Mouse (Mus musculus) midbrain, postnatal 0 days (tissue): Measurements from ENCODE around the gene Stxbp5l. TPM values are rescaled to one million over a fixed set of nuclear protein-coding genes. Genes with fewer than 3 reads are reported as not detected.
"Not testable (repeated sequence)": the region's sequence is repeated elsewhere in the genome, so short reads cannot be mapped to it uniquely, and the experiment has no call there.

ENCODE experiments used
- ATAC-seq: fragments of 200-750 bp; cut with Nextera tagmentation; 2 replicates; pipeline ENCODE4 v1.8.0; 2017; ENCODE audit warnings: moderate number of reproducible peaks, mild to moderate bottlenecking, moderate TSS enrichment, moderate library complexity; ENCODE audit not compliant: low FRiP score
- DNase-seq: peaks from one replicate; pipeline ENCODE4 v3.0.0-alpha.2; 2015; ENCODE audit warnings: low spot score
- H3K27ac ChIP-seq: fragments of 300-500 bp; sonication (generic); 2 replicates; pipeline ENCODE4 v1.5.1; 2014; ENCODE audit warnings: low read depth, mild to moderate bottlenecking, low read length, mixed read lengths
- H3K27me3 ChIP-seq: fragments of 300-500 bp; sonication (generic); 2 replicates; pipeline ENCODE4 v1.6.1; 2014; ENCODE audit warnings: low read length, control low read depth, mixed read lengths; ENCODE audit not compliant: insufficient read depth
- H3K36me3 ChIP-seq: fragments of 300-500 bp; sonication (generic); 2 replicates; pipeline ENCODE4 v1.6.1; 2014; ENCODE audit warnings: low read length, control low read depth, mixed read lengths; ENCODE audit not compliant: insufficient read depth
- H3K4me1 ChIP-seq: fragments of 300-500 bp; sonication (generic); 2 replicates; pipeline ENCODE4 v1.6.1; 2014; ENCODE audit warnings: mild to moderate bottlenecking, control low read depth, antibody characterized with exemption, low read length, mixed read lengths; ENCODE audit not compliant: insufficient read depth
- H3K4me2 ChIP-seq: fragments of 300-500 bp; sonication (generic); 2 replicates; pipeline ENCODE4 v1.6.1; 2014; ENCODE audit warnings: low read depth, mild to moderate bottlenecking, low read length, mixed read lengths; ENCODE audit not compliant: poor library complexity, severe bottlenecking
- H3K4me3 ChIP-seq: fragments of 300-500 bp; sonication (generic); 2 replicates; pipeline ENCODE4 v1.5.1; 2014; ENCODE audit warnings: low read depth, mild to moderate bottlenecking, low read length, moderate library complexity
- H3K9ac ChIP-seq: fragments of 300-500 bp; sonication (generic); replicated peaks from 2 replicates; pipeline ENCODE4 v1.6.1; 2014; ENCODE audit warnings: mild to moderate bottlenecking, low read length, moderate library complexity, mixed read lengths; ENCODE audit not compliant: poor library complexity, severe bottlenecking
- H3K9me3 ChIP-seq: fragments of 300-500 bp; sonication (generic); 2 replicates; pipeline ENCODE4 v1.6.1; 2016; ENCODE audit warnings: low read length, control low read depth
- CTCF ChIP-seq: IDR thresholded peaks from 2 replicates; pipeline ENCODE4 v1.5.1; 2016; ENCODE audit warnings: antibody characterized with exemption, mild to moderate bottlenecking
- WGBS: fragments of 180-500 bp; shearing (Covaris S2); extraction: QIAGEN DNeasy Blood & Tissue Kit; methylation state at CpG from one replicate; pipeline ENCODE4 v1.1.7; 2014; 5-methylcytosine and 5-hydroxymethylcytosine counted together
- polyA plus RNA-seq: library from polyadenylated mRNA; unstranded; fragments of >200 nt; fragmentation: Nextera tagmentation; extraction: Ambion mirVana; gene quantifications from 2 replicates; pipeline ENCODE4 v1.2.1, GENCODE M21; 2015
- total RNA-seq: library from RNA; depleted of rRNA; stranded (reverse); fragments of >200 nt; gene quantifications from 2 replicates; pipeline ENCODE4 v1.2.3, GENCODE M21; 2014

Stxbp5l gene
- total and polyA plus RNA-seq, 2 experiments from 2014 or later = 13.5 to 18.7 TPM

- Histone ChIP-seq H3K36me3 (no peaks in the 10 kb centered on the region), H3K9me3 (no peaks in the 10 kb centered on the region), H3K27ac (no peak overlapping the region), H3K27me3 (no peaks in the 10 kb centered on the region), H3K4me3 (no peak overlapping the region), H3K9ac (no peak overlapping the region), H3K4me2 (no peak overlapping the region), H3K4me1 (no peaks in the 10 kb centered on the region)
- DNase-seq (no peak), ATAC-seq (no peak)
- TF ChIP-seq CTCF = no peak
- 69% methylated on average over 3 of the region's 3 CpGs for WGBS
These were observed 123.1 kb downstream of the Stxbp5l start for GRCm38 (mm10) chr16:37261678-37262077.

GRCm38 (mm10) chr16:37219151-37219550 lies 165.6 kb downstream of the Stxbp5l start:
- no peak for TF ChIP-seq CTCF
- WGBS = 98% methylated on average over 1 of the region's 1 CpGs
- no peaks in the 10 kb centered on the region for H3K9me3 ChIP-seq

DNA sequence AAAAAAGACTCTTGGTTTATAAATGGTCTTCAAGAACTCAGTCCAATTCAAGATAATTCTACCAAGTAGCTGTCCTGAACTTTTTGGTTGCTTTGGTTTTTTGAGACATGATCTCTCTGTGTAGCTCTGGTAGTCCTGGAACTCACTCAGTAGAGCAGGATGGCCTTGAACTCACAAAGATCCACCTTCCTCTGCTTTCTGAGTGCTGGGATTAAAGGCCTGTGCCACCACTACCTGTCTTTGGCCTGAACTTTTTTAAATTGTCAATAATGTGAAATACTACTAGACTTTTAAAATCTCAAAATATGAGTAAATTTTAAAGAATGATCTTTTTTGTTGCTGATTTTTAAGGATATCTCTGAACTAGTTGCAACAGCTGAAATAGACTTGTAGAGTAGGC lies 176.0 kb downstream of the Stxbp5l start:
- H3K27me3 ChIP-seq = no peaks in the 10 kb centered on the region
- ATAC-seq (no peak), DNase-seq (no peak)
- no peak overlapping the region for H3K9ac ChIP-seq
- H3K9me3 ChIP-seq = no peaks in the 10 kb centered on the region
- no peaks in the 10 kb centered on the region for H3K4me1 ChIP-seq
- no peak overlapping the region for H3K4me2 ChIP-seq
- no peak overlapping the region for H3K27ac ChIP-seq
- H3K4me3 ChIP-seq = no peak overlapping the region
- no peaks in the 10 kb centered on the region; the same call in 1 of the 2 replicates for H3K36me3 ChIP-seq
- no peak for TF ChIP-seq CTCF

More at GRCm38 (mm10) chr16:37219151-37219550, 165.6 kb downstream of the Stxbp5l start:
- no peak overlapping the region for H3K27ac ChIP-seq
- H3K9ac ChIP-seq = no peak overlapping the region
- H3K4me2 ChIP-seq = no peak overlapping the region
- no peaks in the 10 kb centered on the region for H3K4me1 ChIP-seq
- no peak overlapping the region for H3K4me3 ChIP-seq
- no peak for DNase-seq
- ATAC-seq = no peak
- H3K36me3 ChIP-seq = no peaks in the 10 kb centered on the region
- H3K27me3 ChIP-seq = no peaks in the 10 kb centered on the region

DNA sequence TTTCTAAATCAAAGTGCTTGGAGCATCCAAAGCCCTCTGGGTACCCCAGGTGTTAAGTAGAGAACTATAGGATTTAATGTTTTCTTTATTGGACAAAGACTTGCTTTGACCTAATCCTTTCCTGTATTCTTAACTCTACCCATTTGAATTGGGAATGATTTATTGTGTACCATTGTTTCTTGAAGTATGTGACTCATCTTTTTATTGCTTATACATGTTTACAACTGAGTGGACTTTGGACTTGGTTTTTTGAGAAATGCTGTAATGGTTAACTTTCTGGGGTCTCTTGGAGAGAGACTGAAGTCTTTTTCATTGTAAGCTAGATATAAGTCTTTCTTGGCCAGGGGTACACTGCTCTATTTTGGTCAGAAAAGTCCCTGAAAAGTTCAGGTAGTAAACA lies 190.6 kb downstream of the Stxbp5l start:
- ATAC-seq (no peak), DNase-seq (no peak)
- Histone ChIP-seq H3K27ac (no peak overlapping the region), H3K4me1 (no peaks in the 10 kb centered on the region), H3K4me3 (no peak overlapping the region), H3K9me3 (no peaks in the 10 kb centered on the region), H3K27me3 (no peaks in the 10 kb centered on the region), H3K4me2 (no peak overlapping the region), H3K36me3 (no peaks in the 10 kb centered on the region), H3K9ac (no peak overlapping the region)
- TF ChIP-seq CTCF = no peak

DNA sequence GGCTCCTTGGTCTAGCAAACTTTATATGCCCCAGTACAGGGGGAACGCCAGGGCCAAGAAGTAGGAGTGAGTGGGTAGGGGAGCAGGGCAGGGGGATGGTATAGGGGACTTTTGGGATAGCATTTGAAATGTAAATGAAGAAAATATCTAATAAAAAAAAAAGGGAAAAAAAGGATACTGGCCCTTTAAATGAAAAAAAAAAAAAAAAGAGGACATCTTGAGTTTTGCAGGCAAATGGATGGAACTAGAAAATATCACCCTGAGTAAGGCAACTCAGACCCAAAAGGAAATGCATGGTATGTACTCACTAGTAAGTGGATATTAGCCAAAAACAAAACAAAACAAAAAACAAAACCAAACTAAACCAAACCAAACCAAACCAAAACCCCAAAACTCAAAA lies 259.6 kb downstream of the Stxbp5l start:
- not testable (repeated sequence) for H3K9ac ChIP-seq, ATAC-seq, H3K27ac ChIP-seq, H3K4me2 ChIP-seq, H3K4me3 ChIP-seq, H3K9me3 ChIP-seq, DNase-seq, H3K4me1 ChIP-seq, H3K36me3 ChIP-seq, H3K27me3 ChIP-seq
- WGBS = 96% methylated on average over 1 of the region's 1 CpGs

DNA sequence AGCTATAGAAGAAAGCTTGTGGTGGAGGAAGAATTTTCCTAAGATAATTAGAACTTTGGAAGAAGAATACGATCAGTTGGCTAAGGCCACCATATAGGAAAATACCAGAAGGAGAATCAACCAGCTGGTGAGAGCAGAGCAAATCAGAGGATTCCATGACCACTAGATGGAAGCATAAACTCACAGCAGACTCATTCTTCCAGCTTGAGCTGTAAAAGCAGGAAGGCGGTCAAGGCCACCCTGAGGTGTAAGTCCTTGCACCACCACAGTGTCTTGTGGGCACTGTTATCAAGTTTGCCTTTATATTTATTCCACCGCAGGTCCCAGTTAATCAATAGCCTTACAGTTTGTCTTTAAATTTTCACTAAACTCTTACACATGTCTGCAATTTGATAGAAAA lies 275.5 kb downstream of the Stxbp5l start:
- Histone ChIP-seq H3K4me1 (no peaks in the 10 kb centered on the region), H3K27ac (no peak overlapping the region), H3K4me3 (no peak overlapping the region), H3K9me3 (no peaks in the 10 kb centered on the region), H3K9ac (no peak overlapping the region), H3K27me3 (no peaks in the 10 kb centered on the region), H3K36me3 (no peaks in the 10 kb centered on the region), H3K4me2 (no peak overlapping the region)
- ATAC-seq (peak; percentile 86), DNase-seq (peak; percentile 93)
- peak; percentile 92 for TF ChIP-seq CTCF
- 17% methylated on average over 3 of the region's 3 CpGs for WGBS
